Mouse (Mus musculus): ENCODE results near the gene Ttc17. TPM values are rescaled to one million over a fixed set of nuclear protein-coding genes. Genes with fewer than 3 reads are reported as not detected.

The Ttc17 gene
- polyA plus RNA-seq, 1 experiment from 2014 or later = 20.0 TPM

GRCm38 (mm10) chr2:94371093-94371492 is 35.4 kb downstream of the Ttc17 start:
- H3K27ac ChIP-seq = no peak overlapping the region
- no peak overlapping the region for H3K4me3 ChIP-seq
- H3K9ac ChIP-seq = no peak overlapping the region
- no peaks in the 10 kb centered on the region for H3K9me3 ChIP-seq
- H3K36me3 ChIP-seq = peaks cover 79% of the 10 kb centered on the region
- no peaks in the 10 kb centered on the region for H3K4me1 ChIP-seq
- whole genome bisulfite sequencing = 76% methylated on average over 6 of the region's 6 CpGs
- H3K4me2 ChIP-seq (replicated peaks) = no peak overlapping the region
- no peak for ATAC-seq (ENCODE audit: low FRiP score, low read depth)
- H3K27me3 ChIP-seq = no peaks in the 10 kb centered on the region

GRCm38 (mm10) chr2:94363821-94364220 is 42.7 kb downstream of the Ttc17 start:
- no peak overlapping the region for H3K9ac ChIP-seq
- H3K4me1 ChIP-seq = no peaks in the 10 kb centered on the region
- H3K27ac ChIP-seq = no peak overlapping the region
- no peaks in the 10 kb centered on the region for H3K27me3 ChIP-seq
- no peak for ATAC-seq (ENCODE audit: low FRiP score, low read depth)
- WGBS = 93% methylated on average over 6 of the region's 6 CpGs
- peaks cover 8% of the 10 kb centered on the region; the same call in 1 of the 2 replicates for H3K9me3 ChIP-seq
- H3K36me3 ChIP-seq = peaks cover 76% of the 10 kb centered on the region
- no peak overlapping the region for H3K4me3 ChIP-seq
- no peak overlapping the region for H3K4me2 ChIP-seq (replicated peaks)

GRCm38 (mm10) chr2:94360398-94360973 is 46.0 kb downstream of the Ttc17 start:
- H3K27ac ChIP-seq = no peak overlapping the region
- no peak overlapping the region for H3K9ac ChIP-seq
- H3K4me1 ChIP-seq = no peaks in the 10 kb centered on the region
- peaks cover 87% of the 10 kb centered on the region for H3K36me3 ChIP-seq
- H3K27me3 ChIP-seq = no peaks in the 10 kb centered on the region
- H3K4me3 ChIP-seq = no peak overlapping the region
- no peak overlapping the region for H3K4me2 ChIP-seq (replicated peaks)
- H3K9me3 ChIP-seq = peaks cover 7% of the 10 kb centered on the region; the same call in 1 of the 2 replicates
- ATAC-seq (ENCODE audit: low FRiP score, low read depth) = no peak
- WGBS = 86% methylated on average over 4 of the region's 4 CpGs

- 76% methylated on average over 6 of the region's 6 CpGs for WGBS
- peaks cover 18% of the 10 kb centered on the region for H3K36me3 ChIP-seq
- no peak overlapping the region for H3K9ac ChIP-seq
Observed at GRCm38 (mm10) chr2:94348165-94348591, 58.3 kb downstream of the Ttc17 start.

GRCm38 (mm10) chr2:94346746-94347145 is 59.7 kb downstream of the Ttc17 start:
- Histone ChIP-seq H3K4me1 (no peaks in the 10 kb centered on the region), H3K9ac (no peak overlapping the region), H3K4me2 (replicated peaks) (no peak overlapping the region), H3K36me3 (peaks cover 31% of the 10 kb centered on the region), H3K4me3 (no peak overlapping the region), H3K27ac (no peak overlapping the region), H3K27me3 (no peaks in the 10 kb centered on the region), H3K9me3 (no peaks in the 10 kb centered on the region)
- no peak for ATAC-seq (ENCODE audit: low FRiP score, low read depth)
- 93% methylated on average over 5 of the region's 5 CpGs for WGBS

More at GRCm38 (mm10) chr2:94348165-94348591, 58.3 kb downstream of the Ttc17 start:
- Histone ChIP-seq H3K27ac (no peak overlapping the region), H3K9me3 (no peaks in the 10 kb centered on the region), H3K4me2 (replicated peaks) (no peak overlapping the region), H3K27me3 (no peaks in the 10 kb centered on the region), H3K4me3 (no peak overlapping the region), H3K4me1 (no peaks in the 10 kb centered on the region)
- ATAC-seq (ENCODE audit: low FRiP score, low read depth) = no peak

GRCm38 (mm10) chr2:94344624-94345023 is 61.9 kb downstream of the Ttc17 start:
- H3K9ac ChIP-seq = no peak overlapping the region
- peaks cover 39% of the 10 kb centered on the region for H3K36me3 ChIP-seq
- ATAC-seq (ENCODE audit: low FRiP score, low read depth) = no peak
- H3K27me3 ChIP-seq = no peaks in the 10 kb centered on the region
- no peaks in the 10 kb centered on the region for H3K9me3 ChIP-seq
- 94% methylated on average over 4 of the region's 4 CpGs for WGBS
- H3K27ac ChIP-seq = no peak overlapping the region
- no peaks in the 10 kb centered on the region for H3K4me1 ChIP-seq
- no peak overlapping the region for H3K4me2 ChIP-seq (replicated peaks)
- no peak overlapping the region for H3K4me3 ChIP-seq

- whole genome bisulfite sequencing = 83% methylated on average over 12 of the region's 12 CpGs
- no peak for ATAC-seq (ENCODE audit: low FRiP score, low read depth)
- Histone ChIP-seq H3K9me3 (no peaks in the 10 kb centered on the region), H3K27me3 (no peaks in the 10 kb centered on the region), H3K4me1 (no peaks in the 10 kb centered on the region), H3K4me3 (no peak overlapping the region), H3K4me2 (replicated peaks) (no peak overlapping the region), H3K36me3 (peaks cover 46% of the 10 kb centered on the region), H3K27ac (no peak overlapping the region), H3K9ac (no peak overlapping the region)
Observed at GRCm38 (mm10) chr2:94343290-94344285, 62.9 kb downstream of the Ttc17 start.

GRCm38 (mm10) chr2:94340769-94341168 is 65.7 kb downstream of the Ttc17 start:
- no peak overlapping the region for H3K9ac ChIP-seq
- H3K27ac ChIP-seq = no peak overlapping the region
- peaks cover 55% of the 10 kb centered on the region for H3K36me3 ChIP-seq
- no peak overlapping the region for H3K4me3 ChIP-seq
- no peak for ATAC-seq (ENCODE audit: low FRiP score, low read depth)
- WGBS = 78% methylated on average over 1 of the region's 1 CpGs
- H3K4me1 ChIP-seq = no peaks in the 10 kb centered on the region
- H3K27me3 ChIP-seq = no peaks in the 10 kb centered on the region
- no peak overlapping the region for H3K4me2 ChIP-seq (replicated peaks)
- no peaks in the 10 kb centered on the region for H3K9me3 ChIP-seq

GRCm38 (mm10) chr2:94339495-94339894 is 67.0 kb downstream of the Ttc17 start:
- Histone ChIP-seq H3K9me3 (no peaks in the 10 kb centered on the region), H3K9ac (no peak overlapping the region), H3K27me3 (no peaks in the 10 kb centered on the region), H3K36me3 (peaks cover 61% of the 10 kb centered on the region), H3K4me1 (no peaks in the 10 kb centered on the region), H3K27ac (no peak overlapping the region), H3K4me3 (no peak overlapping the region), H3K4me2 (replicated peaks) (no peak overlapping the region)
- no peak for ATAC-seq (ENCODE audit: low FRiP score, low read depth)
- WGBS = 92% methylated on average over 5 of the region's 5 CpGs

GRCm38 (mm10) chr2:94336336-94336735 is 70.2 kb downstream of the Ttc17 start:
- Histone ChIP-seq H3K4me3 (no peak overlapping the region), H3K9ac (no peak overlapping the region), H3K36me3 (peaks cover 67% of the 10 kb centered on the region), H3K27ac (no peak overlapping the region), H3K4me2 (replicated peaks) (no peak overlapping the region), H3K4me1 (no peaks in the 10 kb centered on the region), H3K9me3 (no peaks in the 10 kb centered on the region), H3K27me3 (no peaks in the 10 kb centered on the region)
- ATAC-seq (ENCODE audit: low FRiP score, low read depth) = no peak
- WGBS = 93% methylated on average over 9 of the region's 9 CpGs

- Histone ChIP-seq H3K4me1 (no peaks in the 10 kb centered on the region), H3K9me3 (no peaks in the 10 kb centered on the region), H3K9ac (no peak overlapping the region), H3K4me2 (replicated peaks) (no peak overlapping the region), H3K27ac (no peak overlapping the region), H3K27me3 (no peaks in the 10 kb centered on the region), H3K4me3 (no peak overlapping the region), H3K36me3 (peaks cover 75% of the 10 kb centered on the region)
- no peak for ATAC-seq (ENCODE audit: low FRiP score, low read depth)
- 88% methylated on average over 2 of the region's 2 CpGs for WGBS
Observed at GRCm38 (mm10) chr2:94334742-94335046, 71.8 kb downstream of the Ttc17 start.

GRCm38 (mm10) chr2:94333841-94334741 is 72.4 kb downstream of the Ttc17 start:
- no peak overlapping the region for H3K27ac ChIP-seq
- no peaks in the 10 kb centered on the region for H3K9me3 ChIP-seq
- no peak overlapping the region for H3K4me3 ChIP-seq
- H3K4me1 ChIP-seq = no peaks in the 10 kb centered on the region
- H3K4me2 ChIP-seq (replicated peaks) = no peak overlapping the region
- no peaks in the 10 kb centered on the region for H3K27me3 ChIP-seq
- no peak overlapping the region for H3K9ac ChIP-seq
- H3K36me3 ChIP-seq = peaks cover 76% of the 10 kb centered on the region
- WGBS = 93% methylated on average over 14 of the region's 14 CpGs
- no peak for ATAC-seq (ENCODE audit: low FRiP score, low read depth)

All from limb, embryonic 13.5 days (tissue).